Mouse (Mus musculus) left cerebral cortex, postnatal 25 days (tissue): ENCODE data around the gene Rps29. TPM values are rescaled to one million over a fixed set of nuclear protein-coding genes. Genes with fewer than 3 reads are reported as not detected.

Experiments used
- DNase-seq, 2 experiments: peaks; one replicate each; pipeline ENCODE4 v3.0.0; 2022; ENCODE audit warnings: low spot score in 2 of 2, mixed read lengths in 1 of 2
- intact Hi-C: fragments of 180-260 bp; cut with DNase I; formaldehyde crosslinking; loops from one replicate; pipeline ENCODE4 v1.15.1; 2025
- microRNA-seq, 2 experiments: library from miRNA; unstranded; fragments of <30 nt; microRNA quantifications; one replicate each; pipeline ENCODE4 v1.2.0; 2022
- total RNA-seq, 2 experiments: library from RNA; stranded (reverse); gene quantifications; 2 replicates each; pipeline ENCODE4 v1.2.3; 2021

Rps29 gene
- total RNA-seq, 2 experiments from 2014 or later, result 1,051 to 1,052 TPM

GRCm38 (mm10) chr12:69143460-69143859 lies 15.5 kb downstream of the Rps29 start:
- intact Hi-C loops, result no loop called here
- no peak for DNase-seq

- intact Hi-C loops, result no loop called here
- DNase-seq, result no peak
Observed at GRCm38 (mm10) chr12:69139841-69140240, 19.1 kb downstream of the Rps29 start.

- intact Hi-C loops, result no loop called here
- DNase-seq, result no peak
Observed at GRCm38 (mm10) chr12:69139201-69139600, 19.8 kb downstream of the Rps29 start.

GRCm38 (mm10) chr12:69131981-69132380 lies 27.0 kb downstream of the Rps29 start:
- intact Hi-C loops, result no loop called here

GRCm38 (mm10) chr12:69131267-69131666 lies 27.7 kb downstream of the Rps29 start:
- DNase-seq, result no peak
- intact Hi-C loops, result no loop called here

More at GRCm38 (mm10) chr12:69131981-69132380, 27.0 kb downstream of the Rps29 start:
- peak; percentile 31 to 42 for DNase-seq

- DNase-seq, result no peak
- intact Hi-C loops, result no loop called here
Observed at GRCm38 (mm10) chr12:69130486-69130885, 28.5 kb downstream of the Rps29 start.

GRCm38 (mm10) chr12:69129634-69130310 lies 29.2 kb downstream of the Rps29 start:
- intact Hi-C loops, result no loop called here
- DNase-seq, result no peak

GRCm38 (mm10) chr12:69127626-69128025 lies 31.4 kb downstream of the Rps29 start:
- no peak for DNase-seq
- intact Hi-C loops, result no loop called here

- DNase-seq, result peak in 1 of 2 experiments; percentile 3
- intact Hi-C loops, result no loop called here
Observed at GRCm38 (mm10) chr12:69127170-69127569, 31.8 kb downstream of the Rps29 start.

GRCm38 (mm10) chr12:69125066-69125465 lies 33.9 kb downstream of the Rps29 start:
- intact Hi-C loops, result no loop called here
- no peak for DNase-seq

GRCm38 (mm10) chr12:69122801-69123200 lies 36.2 kb downstream of the Rps29 start:
- intact Hi-C loops, result no loop called here
- no peak for DNase-seq

GRCm38 (mm10) chr12:69119908-69120307 lies 39.1 kb downstream of the Rps29 start:
- intact Hi-C loops, result no loop called here
- DNase-seq, result no peak

Small RNA genes within 50 kb of the gene (microRNA-seq; reads per million reads assigned to microRNA genes)
- gene Gm47287, result 0 reads per million in 2 experiments
- gene Gm47295, result 1.3 to 5.0 reads per million in 2 experiments

Other genes with a start within 250 kb of the Rps29 start
- not detected for gene Lrr1, start 9.6 kb upstream of the Rps29 start, total RNA-seq
- gene Rpl36al, start 24.9 kb upstream of the Rps29 start, total RNA-seq, result 100 to 1,000 TPM; 180 to 187 TPM
- 10 to 100 TPM; 26.5 to 30.4 TPM for gene Mgat2, start 25.0 kb upstream of the Rps29 start, total RNA-seq
- 1 to 10 TPM; 3.8 to 5.9 TPM for gene Gm49383, start 37.9 kb upstream of the Rps29 start, total RNA-seq
- gene Dnaaf2, start 39.2 kb upstream of the Rps29 start, total RNA-seq, result 1 to 10 TPM; 1.2 to 1.5 TPM
- gene Gm49384, start 45.1 kb upstream of the Rps29 start, total RNA-seq, result 1 to 10 TPM; 3.9 to 4.7 TPM
- gene Pole2, start 69.0 kb upstream of the Rps29 start, total RNA-seq, result under 1 TPM; 0.48 to 0.76 TPM
- 10 to 100 TPM; 18.8 to 20.3 TPM for gene Klhdc1, start 82.0 kb upstream of the Rps29 start, total RNA-seq
- 100 to 1,000 TPM; 131 to 141 TPM for gene Klhdc2, start 137.5 kb upstream of the Rps29 start, total RNA-seq
- 10 to 100 TPM; 46.0 to 46.6 TPM for gene Nemf, start 198.0 kb upstream of the Rps29 start, total RNA-seq
- 10 to 100 TPM; 52.8 to 58.2 TPM for gene Arf6, start 213.0 kb upstream of the Rps29 start, total RNA-seq
- 1 to 10 TPM in 1 of 2 experiments, under 1 TPM in 1; 0.96 to 1.5 TPM for gene Gm9887, start 213.3 kb upstream of the Rps29 start, total RNA-seq